Mouse (Mus musculus) layer of hippocampus, postnatal 14 days (tissue): ENCODE data around the gene Eps15l1. TPM values are rescaled to one million over a fixed set of nuclear protein-coding genes. Genes with fewer than 3 reads are reported as not detected.

Experiments used
- DNase-seq, 2 experiments: peaks; one replicate each; pipeline ENCODE4 v3.0.0; 2021 to 2022; ENCODE audit warnings: low spot score in 2 of 2, mixed read lengths in 1 of 2
- microRNA-seq, 2 experiments: library from miRNA; unstranded; fragments of <30 nt; microRNA quantifications; one replicate each; pipeline ENCODE4 v1.2.0; 2021
- total RNA-seq, 2 experiments: library from RNA; stranded (reverse); gene quantifications; 2 replicates each; pipeline ENCODE4 v1.2.3; 2021

Eps15l1 gene
- total RNA-seq, 2 experiments from 2014 or later = 69.7 to 72.4 TPM

- no peak for DNase-seq
Observed at GRCm38 (mm10) chr8:72296561-72296960, 124.7 kb downstream of the Eps15l1 start.

- peak; percentile 63 to 72 for DNase-seq
Observed at GRCm38 (mm10) chr8:72295679-72296078, 125.6 kb downstream of the Eps15l1 start.

GRCm38 (mm10) chr8:72295125-72295524, 126.1 kb downstream of the Eps15l1 start:
- no peak for DNase-seq

GRCm38 (mm10) chr8:72293309-72293708, 128.0 kb downstream of the Eps15l1 start:
- DNase-seq = no peak

GRCm38 (mm10) chr8:72291104-72291503, 130.2 kb downstream of the Eps15l1 start:
- DNase-seq = no peak

Small RNA genes within 50 kb of the gene (microRNA-seq; reads per million reads assigned to microRNA genes)
- gene Mir7068 = 5.4 to 6.1 reads per million in 2 experiments

Other genes starting within 250 kb of the Eps15l1 start
- not detected for gene Hsh2d, start 231.8 kb downstream of the Eps15l1 start, total RNA-seq
- not detected for gene Cib3, start 208.6 kb downstream of the Eps15l1 start, total RNA-seq
- not detected for gene Gm11034, start 207.8 kb downstream of the Eps15l1 start, total RNA-seq
- 10 to 100 TPM; 52.2 to 56.5 TPM for gene Fam32a, start 201.7 kb downstream of the Eps15l1 start, total RNA-seq
- gene Ap1m1, start 181.4 kb downstream of the Eps15l1 start, total RNA-seq = 100 to 1,000 TPM in 1 of 2 experiments, 10 to 100 TPM in 1; 98.9 to 106 TPM
- 10 to 100 TPM in 1 of 2 experiments, 1 to 10 TPM in 1; 9.7 to 10.6 TPM for gene Gm10282, start 116.2 kb downstream of the Eps15l1 start, total RNA-seq
- 10 to 100 TPM; 20.2 to 22.0 TPM for gene Klf2, start 102.4 kb downstream of the Eps15l1 start, total RNA-seq
- gene Calr3, start 22.4 kb upstream of the Eps15l1 start, total RNA-seq = 1 to 10 TPM in 1 of 2 experiments, under 1 TPM in 1; 0.78 to 1.5 TPM
- 10 to 100 TPM; 10.7 to 13.2 TPM for gene 1700030K09Rik, start 22.4 kb upstream of the Eps15l1 start, total RNA-seq
- 10 to 100 TPM; 72.4 to 75.2 TPM for gene Cherp, start 53.8 kb upstream of the Eps15l1 start, total RNA-seq
- 10 to 100 TPM; 44.5 to 46.4 TPM for gene Slc35e1, start 71.2 kb upstream of the Eps15l1 start, total RNA-seq
- gene Med26, start 126.8 kb upstream of the Eps15l1 start, total RNA-seq = 1 to 10 TPM; 9.5 TPM
- gene Smim7, start 149.6 kb upstream of the Eps15l1 start, total RNA-seq = 100 to 1,000 TPM; 112 to 118 TPM
- gene Tmem38a, start 150.6 kb upstream of the Eps15l1 start, total RNA-seq = 100 to 1,000 TPM; 117 to 128 TPM
- gene Nwd1, start 225.3 kb upstream of the Eps15l1 start, total RNA-seq = 10 to 100 TPM; 41.8 to 46.6 TPM